Mouse (Mus musculus) hindbrain, embryonic 16.5 days (tissue): Measurements from ENCODE around the gene Itpr2. TPM values are rescaled to one million over a fixed set of nuclear protein-coding genes. Genes with fewer than 3 reads are reported as not detected.

Experiments used
- ATAC-seq: fragments of 200-750 bp; cut with Nextera tagmentation; 2 replicates; pipeline ENCODE4 v1.8.0; 2017; ENCODE audit warnings: moderate TSS enrichment, moderate library complexity
- H3K27ac ChIP-seq: fragments of 300-500 bp; sonication (generic); 2 replicates; pipeline ENCODE4 v1.5.1; 2014; ENCODE audit warnings: low read depth, mild to moderate bottlenecking, control low read depth, low read length, moderate library complexity
- H3K27me3 ChIP-seq: fragments of 300-500 bp; sonication (generic); replicated peaks from 2 replicates; pipeline ENCODE4 v1.6.1; 2014; ENCODE audit warnings: low read length; ENCODE audit not compliant: control insufficient read depth, insufficient read depth
- H3K36me3 ChIP-seq: fragments of 300-500 bp; sonication (generic); 2 replicates; pipeline ENCODE4 v1.6.1; 2014; ENCODE audit warnings: mild to moderate bottlenecking, low read length, moderate library complexity, mixed read lengths; ENCODE audit not compliant: control insufficient read depth, insufficient read depth
- H3K4me1 ChIP-seq: fragments of 300-500 bp; sonication (generic); 2 replicates; pipeline ENCODE4 v1.6.1; 2014; ENCODE audit warnings: low read depth, low read length; ENCODE audit not compliant: control insufficient read depth, insufficient read depth
- H3K4me2 ChIP-seq: fragments of 300-500 bp; sonication (generic); 2 replicates; pipeline ENCODE4 v1.6.1; 2014; ENCODE audit warnings: mild to moderate bottlenecking, low read length, control low read depth, moderate library complexity
- H3K4me3 ChIP-seq: fragments of 300-500 bp; sonication (generic); 2 replicates; pipeline ENCODE4 v1.5.1; 2014; ENCODE audit warnings: mild to moderate bottlenecking, low read length, control low read depth, moderate library complexity
- H3K9ac ChIP-seq: fragments of 300-500 bp; sonication (generic); 2 replicates; pipeline ENCODE4 v1.6.1; 2014; ENCODE audit warnings: low read depth, mild to moderate bottlenecking, control low read depth, low read length, moderate library complexity
- H3K9me3 ChIP-seq: fragments of 300-500 bp; sonication (generic); 2 replicates; pipeline ENCODE4 v1.6.1; 2014; ENCODE audit warnings: mild to moderate bottlenecking, low read length, moderate library complexity; ENCODE audit not compliant: control insufficient read depth
- WGBS: fragments of 180-500 bp; shearing (Covaris S2); extraction: QIAGEN DNeasy Blood & Tissue Kit; methylation state at CpG from one replicate; pipeline ENCODE4 v1.1.7; 2014; 5-methylcytosine and 5-hydroxymethylcytosine counted together
- polyA plus RNA-seq: library from polyadenylated mRNA; unstranded; fragments of >200 nt; fragmentation: Nextera tagmentation; extraction: Ambion mirVana; gene quantifications from 2 replicates; pipeline ENCODE4 v1.2.1, GENCODE M21; 2015

The Itpr2 gene
- polyA plus RNA-seq, 1 experiment from 2014 or later = 9.1 TPM

DNA sequence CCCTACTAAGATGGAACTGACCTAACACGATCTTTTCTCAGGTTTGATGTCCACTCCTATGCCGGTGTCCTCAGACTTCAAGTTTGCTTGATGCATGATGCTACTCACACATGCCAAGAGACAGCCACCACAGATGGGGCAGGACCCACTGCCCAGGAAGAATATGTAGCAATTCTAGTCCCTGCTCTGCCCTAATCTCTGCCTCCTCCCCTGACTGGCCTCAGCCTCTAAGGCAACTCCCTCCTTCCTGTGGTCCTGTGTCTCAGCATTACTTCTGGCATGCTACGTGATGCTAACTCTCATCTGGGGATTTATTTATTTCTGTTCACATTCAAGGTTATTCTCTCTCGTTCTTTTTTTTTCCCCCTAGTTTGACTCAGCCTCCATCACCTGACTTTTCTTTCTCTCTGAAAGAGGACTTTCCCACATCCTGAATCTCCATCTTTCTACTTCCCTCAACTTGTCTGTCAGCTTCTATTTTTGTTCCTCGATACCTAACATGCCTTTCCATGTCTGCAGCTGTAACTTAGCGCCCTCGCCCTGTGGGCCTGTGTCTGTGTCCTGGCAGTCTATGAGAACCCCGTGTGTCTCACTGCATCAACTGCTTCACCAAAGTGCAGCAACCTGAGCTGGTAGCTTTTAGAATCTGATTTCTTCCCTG lies 279.5 kb downstream of the Itpr2 start:
- H3K9me3 ChIP-seq = no peaks in the 10 kb centered on the region
- WGBS = 74% methylated on average over 8 of the region's 8 CpGs
- H3K27ac ChIP-seq = no peak overlapping the region
- no peaks in the 10 kb centered on the region for H3K4me1 ChIP-seq
- no peak overlapping the region for H3K4me3 ChIP-seq
- no peaks in the 10 kb centered on the region for H3K36me3 ChIP-seq
- no peak for ATAC-seq
- no peaks in the 10 kb centered on the region for H3K27me3 ChIP-seq
- H3K4me2 ChIP-seq = no peak overlapping the region
- no peak overlapping the region for H3K9ac ChIP-seq

DNA sequence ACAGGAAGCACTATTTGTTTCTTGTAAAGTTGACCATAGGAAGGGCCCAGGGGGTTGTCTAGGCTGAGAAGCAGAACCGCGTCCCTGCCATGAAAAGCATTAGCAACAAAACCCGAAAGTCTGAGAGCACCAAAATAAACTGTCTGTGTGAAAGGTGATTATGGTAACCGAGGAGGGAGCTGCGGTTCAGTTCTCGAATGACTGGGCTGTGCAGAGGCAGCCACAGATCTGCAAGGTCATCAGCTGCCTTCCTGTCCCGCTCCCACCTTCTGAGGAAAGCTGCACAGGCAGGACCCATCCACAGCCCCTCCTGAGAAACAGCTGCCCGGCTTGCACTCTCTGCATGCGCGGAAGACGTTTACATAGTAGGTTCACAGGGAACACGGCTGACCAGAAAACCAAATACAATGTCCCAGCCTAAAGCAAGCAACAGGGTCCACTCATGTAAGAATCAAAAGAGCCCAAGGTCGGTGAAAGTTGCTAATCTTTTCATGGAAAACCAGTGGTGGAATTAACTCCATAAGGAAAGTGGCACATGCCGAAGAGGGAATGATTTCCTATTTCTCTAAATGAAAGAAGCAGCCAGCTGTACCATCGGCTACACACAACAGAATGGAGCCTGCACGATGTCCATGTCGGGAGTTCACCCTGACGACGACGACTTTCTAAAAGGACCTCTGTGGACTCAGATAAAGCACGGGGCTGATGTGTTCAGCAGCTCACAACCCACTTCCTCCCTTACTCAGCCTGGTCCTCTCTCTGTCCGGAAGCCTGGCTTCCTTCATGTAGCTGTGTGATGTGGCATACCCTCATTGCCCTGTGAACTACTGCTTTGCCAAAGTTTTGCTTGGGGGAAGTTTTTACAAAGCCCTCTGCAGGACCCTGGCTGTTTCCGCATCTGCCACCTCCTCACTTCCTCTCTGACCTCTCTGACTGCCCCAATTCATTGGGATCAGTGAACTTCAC lies 280.4 kb downstream of the Itpr2 start:
- WGBS = 64% methylated on average over 23 of the region's 23 CpGs
- Histone ChIP-seq H3K4me2 (no peak overlapping the region; the same call in 1 of the 2 replicates), H3K4me3 (no peak overlapping the region), H3K36me3 (no peaks in the 10 kb centered on the region), H3K4me1 (no peaks in the 10 kb centered on the region), H3K27ac (no peak overlapping the region), H3K27me3 (no peaks in the 10 kb centered on the region), H3K9me3 (no peaks in the 10 kb centered on the region), H3K9ac (no peak overlapping the region)
- no peak for ATAC-seq

DNA sequence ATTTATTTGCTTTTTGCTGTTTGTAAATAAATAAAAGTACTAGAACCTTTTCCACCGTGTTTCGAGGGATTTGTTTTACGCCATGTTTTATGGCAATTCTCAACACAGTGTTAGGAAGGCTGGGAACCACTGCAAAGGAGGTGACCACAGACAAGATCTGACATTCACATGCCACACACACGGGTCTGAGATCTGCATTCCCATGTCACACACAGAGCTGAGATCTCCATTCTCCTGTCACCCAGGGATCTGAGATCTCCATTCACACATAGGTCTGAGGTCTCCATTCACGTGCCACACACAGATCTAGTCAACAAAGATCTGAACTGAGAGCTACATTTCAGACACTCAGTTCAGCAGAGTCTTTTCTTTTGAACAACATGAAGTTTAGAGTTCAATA lies 282.0 kb downstream of the Itpr2 start:
- Histone ChIP-seq H3K27ac (no peak overlapping the region), H3K4me1 (no peaks in the 10 kb centered on the region; the same call in 1 of the 2 replicates), H3K4me2 (no peak overlapping the region), H3K9ac (no peak overlapping the region), H3K9me3 (no peaks in the 10 kb centered on the region), H3K27me3 (no peaks in the 10 kb centered on the region), H3K4me3 (no peak overlapping the region), H3K36me3 (no peaks in the 10 kb centered on the region)
- no peak for ATAC-seq
- 77% methylated on average over 5 of the region's 5 CpGs for WGBS

DNA sequence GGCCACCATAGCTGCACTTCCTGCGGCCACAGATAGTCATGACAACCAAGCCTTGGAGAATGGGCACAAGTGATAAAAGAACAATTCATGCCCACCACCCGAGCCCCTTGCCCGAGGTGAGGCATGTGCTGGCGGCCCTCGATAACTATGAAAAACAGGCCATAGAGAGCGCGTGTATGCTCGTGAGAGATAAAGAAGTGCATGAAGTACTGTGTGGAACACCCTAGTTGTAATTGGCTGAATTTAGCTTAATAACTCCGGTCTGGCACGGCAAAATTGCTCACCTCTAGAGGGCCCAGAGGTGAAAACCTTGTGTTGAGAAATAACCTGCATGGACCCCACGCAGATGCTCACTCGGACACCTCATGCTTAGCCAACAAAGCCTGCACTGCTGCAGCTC lies 282.5 kb downstream of the Itpr2 start:
- no peaks in the 10 kb centered on the region for H3K9me3 ChIP-seq
- H3K36me3 ChIP-seq = no peaks in the 10 kb centered on the region
- ATAC-seq = no peak
- H3K4me3 ChIP-seq = no peak overlapping the region
- H3K4me2 ChIP-seq = no peak overlapping the region
- no peak overlapping the region for H3K27ac ChIP-seq
- no peak overlapping the region for H3K9ac ChIP-seq
- WGBS = 86% methylated on average over 12 of the region's 12 CpGs
- H3K27me3 ChIP-seq = no peaks in the 10 kb centered on the region
- H3K4me1 ChIP-seq = no peaks in the 10 kb centered on the region; the same call in 1 of the 2 replicates

DNA sequence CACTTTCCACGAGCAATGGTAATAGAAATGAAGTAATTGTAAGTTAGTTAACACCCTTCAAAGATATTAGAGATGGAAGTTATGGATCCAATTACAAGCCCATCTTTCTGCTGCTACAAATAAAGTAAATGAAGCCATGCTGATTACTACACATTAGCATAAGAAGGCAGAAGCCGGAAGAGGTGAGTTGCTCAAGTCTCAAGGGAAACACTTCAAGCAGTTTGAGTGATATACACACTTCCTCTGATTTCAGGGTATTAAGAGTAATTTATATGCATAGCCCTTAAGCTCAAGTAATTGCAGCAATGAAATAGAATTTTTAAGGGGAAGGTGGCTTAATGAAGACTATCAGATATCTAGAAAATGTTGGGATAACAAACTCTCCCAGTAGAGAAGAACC lies 286.7 kb downstream of the Itpr2 start:
- no peak overlapping the region for H3K27ac ChIP-seq
- ATAC-seq = peak; percentile 39; the same call in 1 of the 2 replicates

DNA sequence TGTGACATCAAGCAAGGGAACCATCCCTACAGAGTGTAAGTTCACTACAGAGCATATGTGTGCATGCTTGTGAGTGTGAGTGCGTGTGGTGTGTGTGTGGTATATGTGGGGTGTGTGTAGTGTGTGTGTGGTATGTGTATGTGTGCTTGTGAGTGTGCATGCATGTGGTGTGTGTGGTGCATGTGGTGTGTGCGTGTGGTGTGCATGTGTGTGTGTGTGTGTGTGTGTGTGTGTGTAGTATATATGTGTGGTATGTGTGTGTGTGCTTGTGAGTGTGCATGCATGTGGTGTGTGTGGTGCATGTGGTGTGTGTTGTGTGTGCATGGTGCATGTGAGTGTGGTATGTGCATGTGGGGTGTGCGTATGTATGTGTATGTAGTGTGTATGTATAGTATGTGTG lies 289.7 kb downstream of the Itpr2 start:
- H3K4me2 ChIP-seq = no peak overlapping the region
- no peak overlapping the region for H3K27ac ChIP-seq
- no peaks in the 10 kb centered on the region for H3K27me3 ChIP-seq
- no peak for ATAC-seq
- no peaks in the 10 kb centered on the region; the same call in 1 of the 2 replicates for H3K4me1 ChIP-seq
- no peaks in the 10 kb centered on the region for H3K36me3 ChIP-seq
- H3K4me3 ChIP-seq = no peak overlapping the region
- H3K9ac ChIP-seq = no peak overlapping the region
- H3K9me3 ChIP-seq = no peaks in the 10 kb centered on the region
- WGBS = 96% methylated on average over 3 of the region's 3 CpGs

More for the DNA sequence above, 286.7 kb downstream of the Itpr2 start:
- Histone ChIP-seq H3K36me3 (no peaks in the 10 kb centered on the region), H3K27me3 (no peaks in the 10 kb centered on the region), H3K9ac (no peak overlapping the region), H3K4me2 (no peak overlapping the region), H3K4me1 (no peaks in the 10 kb centered on the region; the same call in 1 of the 2 replicates), H3K9me3 (no peaks in the 10 kb centered on the region), H3K4me3 (no peak overlapping the region)
- WGBS = 58% methylated on average over 2 of the region's 2 CpGs

DNA sequence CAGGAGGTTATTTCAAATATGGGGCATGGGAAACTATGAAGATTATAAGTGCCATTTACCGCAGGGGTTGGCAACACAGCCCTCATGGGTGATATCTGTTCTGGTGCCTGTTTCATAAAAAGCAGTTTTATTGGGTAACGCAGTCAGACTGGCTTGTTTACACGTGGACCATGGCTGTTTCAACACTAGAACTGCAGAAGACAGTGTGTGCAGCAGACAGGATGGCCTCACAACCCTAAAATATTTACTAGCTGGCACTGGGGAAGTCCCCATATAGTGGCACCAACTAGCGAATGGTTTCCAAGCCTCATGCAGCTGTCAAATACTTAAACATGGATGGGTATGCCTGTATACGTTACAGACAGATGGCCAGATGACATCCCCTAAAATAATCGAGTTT lies 290.8 kb downstream of the Itpr2 start:
- no peaks in the 10 kb centered on the region for H3K36me3 ChIP-seq
- ATAC-seq = no peak
- H3K27ac ChIP-seq = no peak overlapping the region
- 76% methylated on average over 6 of the region's 6 CpGs for WGBS
- no peak overlapping the region for H3K4me3 ChIP-seq
- no peaks in the 10 kb centered on the region; the same call in 1 of the 2 replicates for H3K4me1 ChIP-seq
- H3K4me2 ChIP-seq = no peak overlapping the region
- H3K9ac ChIP-seq = no peak overlapping the region
- no peaks in the 10 kb centered on the region for H3K9me3 ChIP-seq
- H3K27me3 ChIP-seq = no peaks in the 10 kb centered on the region

DNA sequence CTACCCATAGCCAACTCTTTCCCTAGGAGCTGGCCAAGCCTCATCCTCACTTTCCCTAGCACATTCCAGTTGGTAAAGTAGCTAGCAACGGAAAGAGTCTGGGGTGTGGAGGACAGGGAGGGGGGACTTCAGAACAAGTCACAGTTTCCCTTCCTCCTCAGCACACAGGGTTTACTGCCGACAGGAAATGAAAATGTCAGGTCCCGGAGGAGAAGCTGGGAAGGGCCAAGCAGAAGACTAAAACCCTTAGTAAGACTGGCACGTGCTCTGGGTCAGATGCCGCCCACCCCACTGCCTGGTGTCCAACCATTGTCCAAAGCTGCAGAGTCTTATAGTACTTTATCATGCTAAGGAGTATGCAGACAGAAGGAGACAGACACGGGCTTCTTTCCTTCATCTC lies 293.0 kb downstream of the Itpr2 start:
- Histone ChIP-seq H3K27me3 (no peaks in the 10 kb centered on the region), H3K4me2 (no peak overlapping the region), H3K9ac (no peak overlapping the region), H3K27ac (no peak overlapping the region), H3K36me3 (no peaks in the 10 kb centered on the region), H3K9me3 (no peaks in the 10 kb centered on the region), H3K4me3 (no peak overlapping the region), H3K4me1 (no peaks in the 10 kb centered on the region)
- ATAC-seq = no peak
- 76% methylated on average over 6 of the region's 6 CpGs for WGBS

DNA sequence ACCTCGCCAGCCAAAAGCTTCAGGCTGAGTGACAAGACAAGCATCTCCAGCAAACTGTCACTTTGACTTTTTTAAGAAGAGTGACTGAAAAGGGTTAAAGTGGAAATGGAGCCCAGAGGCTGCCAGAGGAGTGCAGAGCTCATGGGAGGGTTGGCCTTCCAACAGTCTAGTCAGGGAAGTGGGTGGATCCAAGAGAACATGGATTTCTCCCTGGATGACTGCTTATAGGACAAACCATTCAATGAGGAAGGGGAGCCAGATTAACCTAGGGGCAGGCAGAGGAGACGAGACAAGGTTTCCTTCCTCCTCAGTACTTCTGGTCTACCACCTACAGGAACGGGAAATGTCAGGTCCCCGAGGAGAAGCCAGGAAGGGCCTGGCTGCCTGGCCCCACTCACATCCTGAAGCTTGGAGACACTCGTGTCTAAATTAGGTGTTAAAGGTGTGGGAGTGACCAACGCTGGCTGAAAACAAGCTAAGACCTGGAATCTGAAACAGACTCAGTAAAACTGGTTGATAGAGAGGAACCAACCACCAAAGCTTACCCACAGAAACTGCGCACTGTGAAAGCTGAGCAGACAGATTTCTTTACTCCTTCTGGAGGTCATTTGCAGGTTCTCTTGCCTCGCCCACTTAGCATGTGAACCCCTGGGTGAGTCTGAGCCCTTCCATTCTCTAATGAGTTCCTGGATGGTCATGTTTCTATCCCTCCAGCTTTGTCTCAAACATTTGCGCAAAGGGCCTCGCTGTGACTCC lies 294.6 kb downstream of the Itpr2 start:
- H3K9me3 ChIP-seq = no peaks in the 10 kb centered on the region
- ATAC-seq = no peak
- H3K4me1 ChIP-seq = no peaks in the 10 kb centered on the region
- no peaks in the 10 kb centered on the region for H3K36me3 ChIP-seq
- no peak overlapping the region for H3K4me2 ChIP-seq
- 86% methylated on average over 10 of the region's 10 CpGs for WGBS
- no peak overlapping the region for H3K4me3 ChIP-seq
- H3K27ac ChIP-seq = no peak overlapping the region
- no peaks in the 10 kb centered on the region for H3K27me3 ChIP-seq
- no peak overlapping the region for H3K9ac ChIP-seq
